Mouse (Mus musculus): ENCODE results near the gene Ncl. TPM values are rescaled to one million over a fixed set of nuclear protein-coding genes. Genes with fewer than 3 reads are reported as not detected.

The Ncl gene
- polyA plus RNA-seq, 2 experiments, result 201 to 286 TPM

GRCm38 (mm10) chr1:86303063-86303872, 55.9 kb downstream of the Ncl start:
- peak; percentile 66 for DNase-seq (ENCODE audit: low spot score)
- peak overlapping the region; percentile 97 for H3K4me2 ChIP-seq (replicated peaks; ENCODE audit: low read depth, low read length, severe bottlenecking)
- peaks cover 6% of the 10 kb centered on the region; the same call in 1 of the 2 replicates for H3K27me3 ChIP-seq (ENCODE audit: control insufficient read depth, insufficient read depth, low read length)
- ATAC-seq (ENCODE audit: low FRiP score, low read depth), result peak; percentile 86
- H3K9me3 ChIP-seq (ENCODE audit: control insufficient read depth, low read length), result no peaks in the 10 kb centered on the region
- 1% methylated on average over 45 of the region's 65 CpGs for WGBS
- 0 out of 2 replicates have a peak, but pooled peaks cover 7% of the 10 kb centered on the region for H3K36me3 ChIP-seq (ENCODE audit: control insufficient read depth, insufficient read depth, low read length)
- no peak for TF ChIP-seq POLR2A (IDR thresholded peaks at IDR 0.05; ENCODE audit: borderline replicate concordance, extremely low read depth, insufficient read depth, insufficient read length)
- no peak overlapping the region for H3K27ac ChIP-seq (replicated peaks; ENCODE audit: low read depth, low read length)
- peaks cover 6% of the 10 kb centered on the region; the same call in 1 of the 2 replicates for H3K4me1 ChIP-seq (ENCODE audit: control insufficient read depth, insufficient read depth, low read length)
- H3K9ac ChIP-seq (ENCODE audit: low read depth, low read length, severe bottlenecking), result peak overlapping the region; percentile 67
- peak overlapping the region; percentile 70 for H3K4me3 ChIP-seq (replicated peaks; ENCODE audit: low read length)

GRCm38 (mm10) chr1:86302532-86302931, 56.7 kb downstream of the Ncl start, which contains the start of gene B3gnt7:
TSS of gene B3gnt7 (plus strand) at chr1:86302832.
- Histone ChIP-seq H3K36me3 (ENCODE audit: control insufficient read depth, insufficient read depth, low read length) (0 out of 2 replicates have a peak, but pooled peaks cover 7% of the 10 kb centered on the region), H3K9ac (ENCODE audit: low read depth, low read length, severe bottlenecking) (peak within 1 kb of the TSS; percentile 67), H3K27me3 (ENCODE audit: control insufficient read depth, insufficient read depth, low read length) (peaks cover 6% of the 10 kb centered on the region; the same call in 1 of the 2 replicates), H3K4me3 (replicated peaks; ENCODE audit: low read length) (peak within 1 kb of the TSS; percentile 70), H3K4me2 (replicated peaks; ENCODE audit: low read depth, low read length, severe bottlenecking) (peak within 1 kb of the TSS; percentile 97), H3K27ac (replicated peaks; ENCODE audit: low read depth, low read length) (no peak within 1 kb of the TSS), H3K4me1 (ENCODE audit: control insufficient read depth, insufficient read depth, low read length) (peaks cover 6% of the 10 kb centered on the region; the same call in 1 of the 2 replicates), H3K9me3 (ENCODE audit: control insufficient read depth, low read length) (no peaks in the 10 kb centered on the region)
- no peak for TF ChIP-seq POLR2A (IDR thresholded peaks at IDR 0.05; ENCODE audit: borderline replicate concordance, extremely low read depth, insufficient read depth, insufficient read length)
- ATAC-seq (ENCODE audit: low FRiP score, low read depth) (no peak), DNase-seq (ENCODE audit: low spot score) (no peak)
- WGBS, result 35% methylated on average over 6 of the region's 6 CpGs

GRCm38 (mm10) chr1:86301221-86302091, 57.7 kb downstream of the Ncl start:
- WGBS, result 49% methylated on average over 6 of the region's 6 CpGs

GRCm38 (mm10) chr1:86300731-86301130, 58.5 kb downstream of the Ncl start:
- H3K27ac ChIP-seq (replicated peaks; ENCODE audit: low read depth, low read length), result no peak overlapping the region
- ATAC-seq (ENCODE audit: low FRiP score, low read depth), result no peak
- peaks cover 6% of the 10 kb centered on the region; the same call in 1 of the 2 replicates for H3K4me1 ChIP-seq (ENCODE audit: control insufficient read depth, insufficient read depth, low read length)
- TF ChIP-seq POLR2A (IDR thresholded peaks at IDR 0.05; ENCODE audit: borderline replicate concordance, extremely low read depth, insufficient read depth, insufficient read length), result no peak
- H3K4me2 ChIP-seq (replicated peaks; ENCODE audit: low read depth, low read length, severe bottlenecking), result no peak overlapping the region
- no peaks in the 10 kb centered on the region for H3K9me3 ChIP-seq (ENCODE audit: control insufficient read depth, low read length)
- DNase-seq (ENCODE audit: low spot score), result no peak
- no peak overlapping the region for H3K9ac ChIP-seq (ENCODE audit: low read depth, low read length, severe bottlenecking)
- H3K36me3 ChIP-seq (ENCODE audit: control insufficient read depth, insufficient read depth, low read length), result 0 out of 2 replicates have a peak, but pooled peaks cover under 1% of the 10 kb centered on the region
- peaks cover 6% of the 10 kb centered on the region; the same call in 1 of the 2 replicates for H3K27me3 ChIP-seq (ENCODE audit: control insufficient read depth, insufficient read depth, low read length)
- 48% methylated on average over 7 of the region's 7 CpGs for WGBS
- H3K4me3 ChIP-seq (replicated peaks; ENCODE audit: low read length), result no peak overlapping the region

More at GRCm38 (mm10) chr1:86301221-86302091, 57.7 kb downstream of the Ncl start:
- ATAC-seq (ENCODE audit: low FRiP score, low read depth) (no peak), DNase-seq (ENCODE audit: low spot score) (no peak)
- Histone ChIP-seq H3K9me3 (ENCODE audit: control insufficient read depth, low read length) (no peaks in the 10 kb centered on the region), H3K9ac (ENCODE audit: low read depth, low read length, severe bottlenecking) (no peak overlapping the region), H3K27me3 (ENCODE audit: control insufficient read depth, insufficient read depth, low read length) (peaks cover 6% of the 10 kb centered on the region; the same call in 1 of the 2 replicates), H3K4me3 (replicated peaks; ENCODE audit: low read length) (no peak overlapping the region), H3K27ac (replicated peaks; ENCODE audit: low read depth, low read length) (no peak overlapping the region), H3K36me3 (ENCODE audit: control insufficient read depth, insufficient read depth, low read length) (0 out of 2 replicates have a peak, but pooled peaks cover 4% of the 10 kb centered on the region), H3K4me2 (replicated peaks; ENCODE audit: low read depth, low read length, severe bottlenecking) (no peak overlapping the region), H3K4me1 (ENCODE audit: control insufficient read depth, insufficient read depth, low read length) (peaks cover 6% of the 10 kb centered on the region; the same call in 1 of the 2 replicates)
- TF ChIP-seq POLR2A (IDR thresholded peaks at IDR 0.05; ENCODE audit: borderline replicate concordance, extremely low read depth, insufficient read depth, insufficient read length), result no peak

- peak; percentile 16 for DNase-seq (ENCODE audit: low spot score)
- H3K27me3 ChIP-seq (ENCODE audit: control insufficient read depth, insufficient read depth, low read length), result peaks cover 6% of the 10 kb centered on the region; the same call in 1 of the 2 replicates
Observed at GRCm38 (mm10) chr1:86300093-86300492, 59.1 kb downstream of the Ncl start.

More at GRCm38 (mm10) chr1:86300093-86300492, 59.1 kb downstream of the Ncl start:
- Histone ChIP-seq H3K9ac (ENCODE audit: low read depth, low read length, severe bottlenecking) (no peak overlapping the region), H3K36me3 (ENCODE audit: control insufficient read depth, insufficient read depth, low read length) (no peaks in the 10 kb centered on the region), H3K4me1 (ENCODE audit: control insufficient read depth, insufficient read depth, low read length) (peaks cover 6% of the 10 kb centered on the region; the same call in 1 of the 2 replicates), H3K4me3 (replicated peaks; ENCODE audit: low read length) (no peak overlapping the region), H3K4me2 (replicated peaks; ENCODE audit: low read depth, low read length, severe bottlenecking) (no peak overlapping the region), H3K9me3 (ENCODE audit: control insufficient read depth, low read length) (no peaks in the 10 kb centered on the region), H3K27ac (replicated peaks; ENCODE audit: low read depth, low read length) (no peak overlapping the region)
- no peak for ATAC-seq (ENCODE audit: low FRiP score, low read depth)
- no peak for TF ChIP-seq POLR2A (IDR thresholded peaks at IDR 0.05; ENCODE audit: borderline replicate concordance, extremely low read depth, insufficient read depth, insufficient read length)
- WGBS, result 10% methylated on average over 2 of the region's 2 CpGs

Small RNA genes lying within 50 kb of the gene (microRNA-seq; reads per million reads assigned to microRNA genes)
- 231 reads per million, percentile 57 among the genes with 10 or more reads in this experiment for gene mmu-mir-3535

Other genes starting within 250 kb of the Ncl start
- gene Htr2b, start 247.4 kb downstream of the Ncl start, polyA plus RNA-seq (2012; rRNA removed), result 0.78 and 1.1 TPM in 2 replicates
- gene Htr2b, start 247.4 kb downstream of the Ncl start, polyA plus RNA-seq (2014; fragmentation: Nextera tagmentation; extraction: Ambion mirVana), result 1.3 and 1.7 TPM in 2 replicates
- 0.36 and 0.89 TPM in 2 replicates for gene Gm21972, start 225.8 kb downstream of the Ncl start, polyA plus RNA-seq (2012; rRNA removed)
- 0.47 and 0.59 TPM in 2 replicates for gene Gm21972, start 225.8 kb downstream of the Ncl start, polyA plus RNA-seq (2014; fragmentation: Nextera tagmentation; extraction: Ambion mirVana)
- 16.5 and 17.0 TPM in 2 replicates for gene Armc9, start 204.6 kb downstream of the Ncl start, polyA plus RNA-seq (2012; rRNA removed)
- gene Armc9, start 204.6 kb downstream of the Ncl start, polyA plus RNA-seq (2014; fragmentation: Nextera tagmentation; extraction: Ambion mirVana), result 19.6 and 23.1 TPM in 2 replicates
- gene B3gnt7, start 56.6 kb downstream of the Ncl start, polyA plus RNA-seq (2012; rRNA removed), result 9.7 and 13.2 TPM in 2 replicates
- 7.1 and 7.7 TPM in 2 replicates for gene B3gnt7, start 56.6 kb downstream of the Ncl start, polyA plus RNA-seq (2014; fragmentation: Nextera tagmentation; extraction: Ambion mirVana)
- gene Nmur1, start 66.8 kb upstream of the Ncl start, polyA plus RNA-seq (2012; rRNA removed), result 0.09 TPM in 1 of 2 replicates, not detected in the other
- 0.17 TPM in 1 of 2 replicates, not detected in the other for gene Nmur1, start 66.8 kb upstream of the Ncl start, polyA plus RNA-seq (2014; fragmentation: Nextera tagmentation; extraction: Ambion mirVana)
- gene Tex44, start 66.9 kb upstream of the Ncl start, polyA plus RNA-seq (2012; rRNA removed), result not detected in 2 replicates
- gene Tex44, start 66.9 kb upstream of the Ncl start, polyA plus RNA-seq (2014; fragmentation: Nextera tagmentation; extraction: Ambion mirVana), result not detected in 2 replicates
- gene Ptma, start 167.3 kb upstream of the Ncl start, polyA plus RNA-seq (2012; rRNA removed), result 1,648 and 3,055 TPM in 2 replicates
- 2,429 and 2,674 TPM in 2 replicates for gene Ptma, start 167.3 kb upstream of the Ncl start, polyA plus RNA-seq (2014; fragmentation: Nextera tagmentation; extraction: Ambion mirVana)
- 61.1 and 63.2 TPM in 2 replicates for gene Pde6d, start 223.2 kb upstream of the Ncl start, polyA plus RNA-seq (2012; rRNA removed)
- 63.0 and 69.7 TPM in 2 replicates for gene Pde6d, start 223.2 kb upstream of the Ncl start, polyA plus RNA-seq (2014; fragmentation: Nextera tagmentation; extraction: Ambion mirVana)
- gene Cops7b, start 223.5 kb upstream of the Ncl start, polyA plus RNA-seq (2012; rRNA removed), result 62.1 and 68.9 TPM in 2 replicates
- 35.6 and 42.6 TPM in 2 replicates for gene Cops7b, start 223.5 kb upstream of the Ncl start, polyA plus RNA-seq (2014; fragmentation: Nextera tagmentation; extraction: Ambion mirVana)

Measured in limb, embryonic 14.5 days (tissue).